Mouse (Mus musculus): ENCODE data around the gene Sgms2.

- no peak for TF ChIP-seq CTCF (IDR thresholded peaks at IDR 0.05; ENCODE audit: low read depth)
- no peak for TF ChIP-seq EP300 (IDR thresholded peaks at IDR 0.05; ENCODE audit: low read depth)
Measured at GRCm38 (mm10) chr3:131348579-131348950, 142.6 kb downstream of the Sgms2 start.

Measured in heart, postnatal 0 days (tissue).